Mouse (Mus musculus) urinary bladder, adult 2 months (tissue): ENCODE results near the gene Ddx31. TPM values are rescaled to one million over a fixed set of nuclear protein-coding genes. Genes with fewer than 3 reads are reported as not detected.

ENCODE experiments used
- DNase-seq: peaks from one replicate; pipeline ENCODE4 v3.0.0; 2022; ENCODE audit warnings: low spot score
- polyA plus RNA-seq: library from polyadenylated mRNA; depleted of rRNA; stranded (reverse); fragments of >200 nt; gene quantifications from 2 replicates; pipeline ENCODE4 v1.2.3, GENCODE M21; 2012; rRNA removed

Ddx31 gene
- 6.4 and 6.5 TPM in 2 replicates for polyA plus RNA-seq

DNA sequence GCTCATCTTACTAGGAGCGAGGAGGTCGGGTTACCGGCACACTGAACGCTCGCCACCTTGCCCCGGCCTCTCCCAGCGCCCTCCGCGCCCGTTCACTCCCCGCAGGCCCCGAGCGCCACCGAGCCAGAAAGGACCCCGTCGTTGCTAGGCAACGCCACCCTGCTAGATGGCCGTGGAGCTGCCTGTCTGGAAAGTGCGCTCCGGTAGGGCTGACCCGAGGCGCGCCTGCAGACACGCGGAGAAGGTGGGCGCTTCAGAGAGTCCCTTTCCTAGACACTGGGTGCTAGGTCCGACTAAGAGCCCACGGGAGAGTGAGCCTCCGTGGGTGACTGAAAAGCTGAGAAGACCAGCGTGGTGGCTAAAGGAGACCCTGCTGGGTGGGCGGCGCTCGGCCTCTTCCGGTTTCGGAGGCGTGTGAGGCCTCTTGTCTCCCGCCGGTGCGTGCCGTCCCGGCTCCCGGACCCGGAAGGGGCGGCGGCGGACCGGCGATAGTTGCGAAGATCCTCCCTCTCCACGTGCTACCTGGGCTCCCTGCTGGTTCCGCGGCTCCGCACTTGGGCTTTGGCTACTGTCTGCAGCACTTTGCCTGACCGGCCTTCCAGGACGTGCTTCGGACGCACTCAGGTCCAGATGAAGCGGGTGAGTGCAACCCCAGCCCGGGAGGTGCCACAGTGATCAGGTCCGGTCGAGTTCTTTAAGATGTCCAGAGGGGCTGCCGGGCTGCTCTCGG, at the start of gene Ddx31, which contains the start of gene Gtf3c4:
Gene Ddx31 (plus strand): TSS at position 185 of the 730 bp plus-strand sequence.
Gene Gtf3c4 (minus strand): TSS at position 139 of the 730 bp plus-strand sequence.
- DNase-seq: peak; percentile 95

- DNase-seq: no peak
These were observed 47.1 kb upstream of the Ddx31 start for GRCm38 (mm10) chr2:28792931-28793610.

DNA sequence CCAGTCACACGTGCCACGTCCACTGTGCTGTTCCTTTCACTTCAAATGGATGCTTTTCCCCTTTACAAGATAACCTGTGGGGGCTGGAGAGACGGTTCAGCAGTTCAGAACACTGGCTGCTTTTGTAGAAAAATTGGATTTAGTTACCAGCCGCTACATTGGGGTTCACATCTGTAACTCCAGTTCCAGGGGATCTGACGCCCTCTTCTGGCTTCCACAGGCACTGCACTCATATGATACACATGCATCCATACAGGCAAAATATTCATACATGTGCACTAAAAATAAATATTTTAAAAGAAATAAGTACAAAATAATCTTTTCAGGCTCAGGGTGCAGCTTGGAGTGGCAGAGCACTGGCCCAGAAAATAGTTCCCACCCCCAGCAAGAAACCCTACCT, 45.6 kb upstream of the Ddx31 start:
- DNase-seq: no peak

DNA sequence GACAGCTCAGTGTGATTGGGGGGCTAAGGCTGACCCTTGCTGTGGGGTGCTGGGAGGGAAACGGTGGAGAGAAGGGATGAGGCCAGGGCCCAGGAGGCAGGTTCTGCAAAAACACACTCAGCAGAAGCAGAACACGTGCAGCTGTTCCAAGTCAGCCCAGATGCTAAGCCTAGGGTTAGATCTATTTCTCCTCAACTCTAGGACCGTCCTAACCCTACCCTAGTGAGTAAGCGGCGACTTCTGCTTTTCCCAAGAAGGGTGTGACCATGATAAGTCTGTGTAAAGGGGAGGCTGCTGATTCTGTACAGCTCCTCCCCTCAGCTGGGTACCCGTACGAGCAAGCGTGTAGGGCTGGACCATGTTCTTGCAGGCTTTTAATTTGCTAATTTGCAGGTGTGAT, 43.9 kb upstream of the Ddx31 start:
- DNase-seq: no peak

GRCm38 (mm10) chr2:28797490-28798106, 42.6 kb upstream of the Ddx31 start:
- no peak for DNase-seq

- DNase-seq: no peak
These were observed 41.8 kb upstream of the Ddx31 start for GRCm38 (mm10) chr2:28798390-28798789.

DNA sequence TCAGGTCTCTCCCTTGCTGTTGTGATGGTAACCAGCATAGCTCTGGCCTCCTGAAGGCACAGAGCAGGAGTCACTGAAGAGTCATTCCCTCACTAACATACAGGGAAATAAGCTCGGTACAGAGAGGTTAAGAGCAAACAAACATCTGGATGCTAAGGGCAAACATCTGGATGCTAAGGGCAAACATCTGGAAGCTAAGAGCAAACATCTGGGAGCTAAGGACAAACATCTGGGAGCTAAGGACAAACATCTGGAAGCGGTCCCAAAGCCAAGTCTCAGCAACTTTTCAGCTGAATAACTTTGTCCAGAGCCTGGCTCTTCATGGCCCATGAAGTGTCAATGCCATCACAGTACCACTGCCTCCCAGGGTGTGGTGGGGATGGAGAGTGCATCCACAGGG, 40.6 kb upstream of the Ddx31 start:
- no peak for DNase-seq

DNA sequence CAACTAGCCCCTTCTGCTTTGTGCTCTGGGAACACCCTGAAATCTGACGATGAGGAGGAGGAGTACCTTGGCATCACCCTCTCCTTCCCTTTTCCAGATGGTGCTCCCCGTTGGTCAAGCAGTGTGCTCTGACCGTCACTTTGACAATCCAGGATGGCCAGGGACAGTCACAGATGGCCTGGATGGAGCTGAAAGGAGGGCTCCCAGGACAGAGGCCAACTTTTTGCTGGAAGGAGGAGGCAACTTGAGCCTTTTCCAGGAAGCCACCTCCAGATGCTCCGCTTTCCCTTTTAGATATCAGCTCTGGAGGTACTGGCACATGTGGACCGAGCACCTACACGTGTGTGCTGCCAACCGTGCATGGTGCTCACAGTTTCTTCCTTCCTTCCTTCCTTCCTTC, 36.8 kb upstream of the Ddx31 start:
- DNase-seq: no peak

GRCm38 (mm10) chr2:28808841-28809240, 31.4 kb upstream of the Ddx31 start:
- DNase-seq: no peak

GRCm38 (mm10) chr2:28810260-28811013, 29.8 kb upstream of the Ddx31 start:
- DNase-seq: no peak

GRCm38 (mm10) chr2:28818866-28819265, 21.3 kb upstream of the Ddx31 start:
- no peak for DNase-seq

GRCm38 (mm10) chr2:28829265-28829664, 10.9 kb upstream of the Ddx31 start:
- DNase-seq: no peak

- DNase-seq: no peak
These were observed 3.8 kb upstream of the Ddx31 start for GRCm38 (mm10) chr2:28836181-28836940.

DNA sequence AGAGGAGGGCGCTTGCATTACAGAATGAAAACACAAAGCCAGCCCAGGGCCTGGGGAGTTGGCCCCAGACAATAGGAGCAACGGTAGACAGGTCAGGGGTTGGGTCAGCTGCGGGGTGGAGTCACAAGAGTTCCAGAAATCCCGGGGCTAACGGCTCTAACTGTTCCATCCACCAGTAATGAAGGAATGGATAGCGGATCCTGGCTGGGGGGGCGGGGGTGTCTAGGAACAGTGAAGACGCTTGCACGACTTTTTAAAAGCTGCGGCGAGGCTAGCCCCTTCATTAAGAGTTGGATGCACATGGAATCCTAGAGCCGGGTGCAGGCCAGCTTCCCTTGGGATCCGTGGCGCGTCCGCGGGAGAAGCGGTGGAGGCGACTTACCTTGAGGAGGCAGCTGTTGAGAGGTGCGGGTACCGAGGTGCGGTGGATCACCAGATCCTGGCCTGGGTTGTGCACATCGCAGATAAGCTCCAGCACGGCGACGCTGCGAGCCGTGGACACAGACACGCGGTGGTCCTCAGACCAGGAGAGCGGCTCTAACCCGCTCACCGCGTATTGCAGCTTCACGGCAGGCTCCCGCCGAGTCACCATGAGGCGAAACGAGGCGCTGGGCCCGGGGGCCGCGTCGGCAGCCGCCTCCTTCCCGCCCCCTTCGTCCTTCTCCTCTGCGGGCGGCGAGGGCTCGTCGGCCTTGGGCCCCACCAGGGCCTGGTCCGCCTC, 545 bp upstream of the Ddx31 start:
- DNase-seq: no peak

- no peak for DNase-seq
These were observed 1.8 kb downstream of the Ddx31 start for GRCm38 (mm10) chr2:28842042-28842441.

- DNase-seq: no peak
These were observed 8.7 kb downstream of the Ddx31 start for GRCm38 (mm10) chr2:28848879-28849278.

DNA sequence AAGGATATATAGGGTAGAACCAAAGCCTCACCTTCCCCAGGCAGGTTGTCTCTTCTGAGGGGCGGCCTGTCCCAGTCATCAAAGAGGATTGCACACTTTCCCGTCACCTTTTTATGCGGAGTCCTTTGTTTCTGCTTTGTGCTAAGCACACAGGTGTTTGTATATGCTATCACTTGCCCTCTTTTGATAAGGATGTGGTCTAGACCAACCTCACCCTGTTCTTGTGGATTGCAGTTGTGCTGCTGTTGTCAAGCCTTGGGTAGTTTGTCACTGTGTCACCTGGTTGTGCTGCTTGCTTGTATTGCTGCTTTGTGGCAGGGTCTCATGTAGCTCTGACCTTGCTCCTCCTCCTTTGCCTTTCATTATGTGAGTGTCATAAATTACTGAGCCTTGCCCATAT, 12.4 kb downstream of the Ddx31 start:
- no peak for DNase-seq

DNA sequence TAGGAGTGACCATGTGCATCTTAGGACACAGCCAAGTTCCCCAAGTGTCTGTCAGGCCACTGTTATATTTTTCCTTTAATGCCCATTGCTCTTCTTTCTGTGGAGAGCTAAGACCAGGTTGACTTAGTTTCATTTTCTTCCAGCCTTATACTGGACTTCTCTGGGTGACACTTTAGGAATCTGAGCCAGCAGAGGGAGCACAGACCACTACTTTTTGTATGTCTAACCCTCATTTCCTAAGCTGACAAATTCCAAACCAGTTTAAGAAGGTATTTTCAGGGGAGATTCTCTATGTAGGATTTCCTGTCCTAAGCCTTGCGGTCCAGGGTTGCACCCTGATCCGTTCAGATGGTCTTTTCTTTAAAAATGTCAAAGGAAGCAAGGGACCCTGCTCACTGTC, 15.6 kb downstream of the Ddx31 start:
- DNase-seq: no peak

- no peak for DNase-seq
These were observed 19.1 kb downstream of the Ddx31 start for GRCm38 (mm10) chr2:28859303-28859702.

GRCm38 (mm10) chr2:28860678-28861423, 20.6 kb downstream of the Ddx31 start:
- DNase-seq: no peak
